Comparison of ENCODE assay signal across 8 mouse cellular contexts in genomic region chr14:7818463-7819121, GRCm38 (mm10). TPM values are rescaled to one million over a fixed set of nuclear protein-coding genes. Genes with fewer than 3 reads are reported as not detected.
DNase-seq lines count a peak whose midpoint lies in the region; ATAC-seq and TF ChIP-seq lines count a peak whose summit lies in the region.

No protein-coding gene starts in this region.

- no peaks in the 10 kb centered on the region for H3K27me3 ChIP-seq in limb, embryonic 11.5 days (ENCODE audit: control insufficient read depth, insufficient read depth, low read length)
- H3K27me3 ChIP-seq in midbrain, postnatal 0 days (ENCODE audit: insufficient read depth, low read length): no peaks in the 10 kb centered on the region

- no peak for TF ChIP-seq POLR2A in cortical plate, adult 2 months (IDR thresholded peaks at IDR 0.05; ENCODE audit: extremely low read depth, insufficient read depth, low read length)

- TF ChIP-seq CTCF in cortical plate, adult 2 months (IDR thresholded peaks at IDR 0.05; ENCODE audit: extremely low read depth, insufficient read depth, low read length): no peak
- TF ChIP-seq CTCF in midbrain, postnatal 0 days (IDR thresholded peaks at IDR 0.05): no peak

- no peaks in the 10 kb centered on the region; the same call in 1 of the 2 replicates for H3K4me1 ChIP-seq in cortical plate, adult 2 months (ENCODE audit: control insufficient read depth, insufficient read depth, low read length)
- peaks cover 29% of the 10 kb centered on the region for H3K4me1 ChIP-seq in limb, embryonic 11.5 days (ENCODE audit: control insufficient read depth, insufficient read depth, low read length)
- H3K4me1 ChIP-seq in midbrain, postnatal 0 days (ENCODE audit: insufficient read depth, low read length): peaks cover 13% of the 10 kb centered on the region

- WGBS in limb, embryonic 11.5 days: under 1% methylated on average over 36 of the region's 36 CpGs
- WGBS in midbrain, postnatal 0 days: under 1% methylated on average over 36 of the region's 36 CpGs

- no peaks in the 10 kb centered on the region for H3K36me3 ChIP-seq in limb, embryonic 11.5 days (ENCODE audit: control insufficient read depth, insufficient read depth, low read length)
- no peaks in the 10 kb centered on the region for H3K36me3 ChIP-seq in midbrain, postnatal 0 days (ENCODE audit: insufficient read depth, low read length)

- peak; percentile 14 for DNase-seq in gastrocnemius, postnatal 10 days
- no peak for DNase-seq in gastrocnemius, adult 8-10 months (ENCODE audit: low spot score in 2 of 2)
- peak; percentile 32 for DNase-seq in MN1 (ENCODE audit: low spot score)
- peak; percentile 56 for DNase-seq in limb, embryonic 11.5 days (ENCODE audit: low spot score)
- DNase-seq in midbrain, postnatal 0 days (ENCODE audit: low spot score): no peak
- DNase-seq in layer of hippocampus, adult 9-11 months: no peak

- no peaks in the 10 kb centered on the region for H3K9me3 ChIP-seq in limb, embryonic 11.5 days (ENCODE audit: control insufficient read depth, low read length)
- no peaks in the 10 kb centered on the region for H3K9me3 ChIP-seq in midbrain, postnatal 0 days (ENCODE audit: low read length)

- H3K4me2 ChIP-seq in limb, embryonic 11.5 days (ENCODE audit: low read depth, severe bottlenecking): peak overlapping the region; percentile 71
- H3K4me2 ChIP-seq in midbrain, postnatal 0 days (ENCODE audit: low read depth, low read length, poor library complexity, severe bottlenecking): peak overlapping the region; percentile 88

- ATAC-seq in hematopoietic stem cell, adult 5-6 weeks (replicated peaks in 1 of 2; ENCODE audit: insufficient read depth in 1 of 2, low FRiP score in 2 of 2, low TSS enrichment in 1 of 2, low read depth in 1 of 2, poor library complexity in 2 of 2, severe bottlenecking in 2 of 2): peak; percentile 34 to 36
- peak; percentile 18 for ATAC-seq in limb, embryonic 11.5 days (ENCODE audit: insufficient number of reproducible peaks, low FRiP score, low TSS enrichment, low read depth)
- ATAC-seq in midbrain, postnatal 0 days (ENCODE audit: low FRiP score): peak; percentile 59

- H3K27ac ChIP-seq in cortical plate, adult 2 months (ENCODE audit: insufficient read depth, low read length): no peak overlapping the region
- no peak overlapping the region; the same call in 1 of the 2 replicates for H3K27ac ChIP-seq in limb, embryonic 11.5 days (replicated peaks; ENCODE audit: low read depth, low read length)
- peak overlapping the region; percentile 67 for H3K27ac ChIP-seq in midbrain, postnatal 0 days (ENCODE audit: low read depth, low read length)

- H3K4me3 ChIP-seq in cortical plate, adult 2 months (ENCODE audit: insufficient read depth, low read length): peak overlapping the region; percentile 79
- peak overlapping the region; percentile 79 for H3K4me3 ChIP-seq in limb, embryonic 11.5 days (ENCODE audit: low read depth, low read length)
- H3K4me3 ChIP-seq in midbrain, postnatal 0 days (ENCODE audit: low read depth, low read length): peak overlapping the region; percentile 75

- H3K9ac ChIP-seq in limb, embryonic 11.5 days (ENCODE audit: low read length): peak overlapping the region; percentile 83
- H3K9ac ChIP-seq in midbrain, postnatal 0 days (replicated peaks; ENCODE audit: low read length, poor library complexity, severe bottlenecking): peak overlapping the region; percentile 79

RNA-seq across cellular contexts. Expression of gene Flnb, which starts 0.8 kb away (rescaled TPM):
- total RNA-seq in gastrocnemius, postnatal 10 days (2021): 10 to 100 TPM; 29.5 to 30.8 TPM
- 1 to 10 TPM; 4.7 to 8.3 (median 5.6) TPM for total RNA-seq in gastrocnemius, adult 8-10 months (2022)
- polyA plus RNA-seq in cortical plate, adult 2 months (2012; rRNA removed): 35.4 and 36.0 TPM in 2 replicates
- total RNA-seq in hematopoietic stem cell, adult 5-6 weeks (2017): 15.1 and 16.1 TPM in 2 replicates
- 35.0 and 37.9 TPM in 2 replicates for polyA plus RNA-seq in limb, embryonic 11.5 days (2014; fragmentation: Nextera tagmentation; extraction: Ambion mirVana)
- 23.7 and 34.3 TPM in 2 replicates for total RNA-seq in midbrain, postnatal 0 days (2014; rRNA removed)
- polyA plus RNA-seq in midbrain, postnatal 0 days (2015; fragmentation: Nextera tagmentation; extraction: Ambion mirVana): 3.5 and 7.0 TPM in 2 replicates

RNA-seq across cellular contexts. Expression of gene Gm26661, which starts 27.2 kb away (rescaled TPM):
- total RNA-seq in gastrocnemius, postnatal 10 days (2021): not detected
- not detected for total RNA-seq in gastrocnemius, adult 8-10 months (2022)
- not detected in 2 replicates for polyA plus RNA-seq in cortical plate, adult 2 months (2012; rRNA removed)
- not detected in 2 replicates for total RNA-seq in hematopoietic stem cell, adult 5-6 weeks (2017)
- polyA plus RNA-seq in limb, embryonic 11.5 days (2014; fragmentation: Nextera tagmentation; extraction: Ambion mirVana): not detected in 2 replicates
- total RNA-seq in midbrain, postnatal 0 days (2014; rRNA removed): not detected in 2 replicates
- polyA plus RNA-seq in midbrain, postnatal 0 days (2015; fragmentation: Nextera tagmentation; extraction: Ambion mirVana): 0.96 TPM in 1 of 2 replicates, not detected in the other

Comparison
In these comparisons a context has a peak if more than half of its experiments do, and no peak if none do; other contexts are left out.
1. DNase-seq: peak in gastrocnemius, postnatal 10 days (single experiment), MN1 (single experiment) and limb, embryonic 11.5 days (single experiment); none in gastrocnemius, adult 8-10 months (0 of 2), midbrain, postnatal 0 days (single experiment) and layer of hippocampus, adult 9-11 months (single experiment).
2. Peak in every context shown above with its lines, with median percentiles within 50 percentile points of each other: H3K4me3 ChIP-seq and ATAC-seq.